23 mouse cellular contexts compared by ENCODE assay signal in genomic region chr4:118101497-118101896, GRCm38 (mm10). TPM values are rescaled to one million over a fixed set of nuclear protein-coding genes. Genes with fewer than 3 reads are reported as not detected.
A peak's percentile ranks its signal among the peaks of the same experiment; 100 is the strongest.
DNase-seq lines count a peak whose midpoint lies in the region; TF ChIP-seq lines count a peak whose summit lies in the region.
"Had no signal": no experiment of that assay in that cellular context is flagged by ENCODE, and none has a peak within 500 bp of the region (broad histone marks: within the 10 kb centered on the region; RNA-seq: fewer than 3 reads in every experiment).

No protein-coding gene starts in this region.

- TF ChIP-seq EP300 in MEL (IDR thresholded peaks at IDR 0.05; ENCODE audit: low read depth in 1 of 2, low read length in 2 of 2): peak in 1 of 2 experiments; percentile 72; a peak in 2 of 4 replicates

- 0 out of 4 replicates have a peak overlapping the region, but pooled peaks of 1 of the 2 experiments have one; percentile 9 for H3K4me3 ChIP-seq in MEL (ENCODE audit: control insufficient read depth in 1 of 2, insufficient read depth in 1 of 2, low read depth in 2 of 2, low read length in 2 of 2)
- H3K4me3 ChIP-seq: embryonic facial prominence, embryonic 10.5 days; embryonic facial prominence, embryonic 12.5 days; forebrain, embryonic 13.5 days; forebrain, embryonic 15.5 days had no signal

- peak; percentile 26 for DNase-seq in retina, adult 2 months (ENCODE audit: low read depth, low spot score)
- DNase-seq in retina, embryonic 14.5 days (ENCODE audit: low spot score): no peak
- DNase-seq in MEL (ENCODE audit: low read depth, low spot score): peak; percentile 48
- peak; percentile 40 for DNase-seq in retina, postnatal 7 days (ENCODE audit: low read depth, low spot score)
- no peak for DNase-seq in MN1 (ENCODE audit: low spot score)
- no peak for DNase-seq in layer of hippocampus, adult 11-12 months (ENCODE audit: low spot score)
- DNase-seq: adrenal gland, adult 8-10 months; adrenal gland, postnatal 14 days; adrenal gland, postnatal 36 days; B cell, adult 2 months; cerebellum, adult 11-12 months; cerebellum, adult 2 months; cerebellum, adult 9-10 months; cerebellum, postnatal 10 days; cerebellum, postnatal 25 days; forebrain, postnatal 0 days had no signal

- no peaks in the 10 kb centered on the region for H3K79me2 ChIP-seq in MEL (ENCODE audit: control insufficient read depth, insufficient read depth, low read length, poor library complexity)

- peak overlapping the region; percentile 76; the same call in 1 of the 2 replicates for H3K27ac ChIP-seq in MEL (ENCODE audit: control insufficient read depth, low read depth, low read length)
- H3K27ac ChIP-seq: embryonic facial prominence, embryonic 10.5 days; embryonic facial prominence, embryonic 12.5 days; forebrain, embryonic 13.5 days; forebrain, embryonic 15.5 days had no signal

- H3K4me1 ChIP-seq in MEL (ENCODE audit: control insufficient read depth in 1 of 2, insufficient read depth in 2 of 2, low read length in 2 of 2): peaks cover 19 to 25% of the 10 kb centered on the region in 2 experiments
- H3K4me1 ChIP-seq: embryonic facial prominence, embryonic 12.5 days; forebrain, embryonic 13.5 days; forebrain, embryonic 15.5 days had no signal

- TF ChIP-seq CTCF in MEL (IDR thresholded peaks at IDR 0.05 in 2 of 3, conservative IDR thresholded peaks at IDR 0.05 in 1 of 3; ENCODE audit: control insufficient read depth in 1 of 3, insufficient read depth in 1 of 3, low read depth in 2 of 3, low read length in 3 of 3, poor library complexity in 1 of 3, severe bottlenecking in 1 of 3): no peak

- no peaks in the 10 kb centered on the region for H3K27me3 ChIP-seq in MEL (ENCODE audit: control insufficient read depth in 1 of 2, insufficient read depth in 2 of 2, low read length in 2 of 2)
- H3K27me3 ChIP-seq: CH12.LX; embryonic facial prominence, embryonic 12.5 days; forebrain, embryonic 13.5 days; forebrain, embryonic 15.5 days; Patski had no signal

- H3K9me3 ChIP-seq in MEL (replicated peaks; ENCODE audit: insufficient read depth, low read length): no peaks in the 10 kb centered on the region
- H3K9me3 ChIP-seq: embryonic facial prominence, embryonic 10.5 days; embryonic facial prominence, embryonic 12.5 days; forebrain, embryonic 13.5 days; forebrain, embryonic 15.5 days; G1E had no signal

- peaks cover 0 to 24% of the 10 kb centered on the region in 2 experiments; a peak in 3 of 4 replicates for H3K36me3 ChIP-seq in MEL (ENCODE audit: control insufficient read depth in 1 of 2, insufficient read depth in 2 of 2, low read length in 2 of 2)
- H3K36me3 ChIP-seq: embryonic facial prominence, embryonic 12.5 days; forebrain, embryonic 15.5 days had no signal

- TF ChIP-seq POLR2A in MEL (IDR thresholded peaks at IDR 0.05; ENCODE audit: control insufficient read depth in 1 of 2, insufficient read depth in 1 of 2, low read depth in 1 of 2, low read length in 2 of 2, poor library complexity in 1 of 2): no peak

- TF ChIP-seq RAD21 in MEL (IDR thresholded peaks at IDR 0.05; ENCODE audit: low read depth, low read length): no peak

- H3K9ac ChIP-seq in MEL (ENCODE audit: control insufficient read depth, low read depth, low read length, poor library complexity, severe bottlenecking): peak overlapping the region; percentile 47
- H3K9ac ChIP-seq: embryonic facial prominence, embryonic 12.5 days; forebrain, embryonic 13.5 days; forebrain, embryonic 15.5 days; forebrain, postnatal 0 days had no signal

TF ChIP-seq in MEL, 35 proteins besides CTCF, POLR2A, EP300 and RAD21:
- TF ChIP-seq NELFE (IDR thresholded peaks at IDR 0.05; ENCODE audit: low read depth, low read length): no peak
- peak; percentile 90 for TF ChIP-seq ETS1 (IDR thresholded peaks at IDR 0.05; ENCODE audit: low read depth, low read length)
- peak; percentile 50; the same call in 1 of the 2 replicates for TF ChIP-seq MAX (IDR thresholded peaks at IDR 0.05; ENCODE audit: low read length)
- peak; percentile 66 for TF ChIP-seq TCF12 (IDR thresholded peaks at IDR 0.05; ENCODE audit: low read depth, low read length)
- TF ChIP-seq GATA1 (IDR thresholded peaks at IDR 0.05; ENCODE audit: low read depth, low read length): peak; percentile 71
- peak; percentile 65 for TF ChIP-seq USF1 (IDR thresholded peaks at IDR 0.05; ENCODE audit: low read depth, low read length)
- no peak for TF ChIP-seq E2F4 (IDR thresholded peaks at IDR 0.05; ENCODE audit: borderline replicate concordance, low read depth, low read length)
- 0 out of 2 replicates have a peak, but pooled peaks have one; percentile 24 for TF ChIP-seq HCFC1 (IDR thresholded peaks at IDR 0.05; ENCODE audit: low read depth, low read length)
- TF ChIP-seq SIN3A (IDR thresholded peaks at IDR 0.05; ENCODE audit: low read length): peak; percentile 65
- TF ChIP-seq GABPA (IDR thresholded peaks at IDR 0.05; ENCODE audit: low read depth, low read length): no peak
- peak; percentile 80; the same call in 1 of the 2 replicates for TF ChIP-seq MYC (IDR thresholded peaks at IDR 0.05; ENCODE audit: low read depth, low read length)
- TF ChIP-seq MXI1 (IDR thresholded peaks at IDR 0.05; ENCODE audit: low read depth, low read length): peak; percentile 79

RNA-seq across cellular contexts. Expression of gene St3gal3, which starts 33.2 kb away (rescaled TPM):
- total RNA-seq in MEL (2012; rRNA removed): 13.2 and 16.4 TPM in 2 replicates
- 10 to 100 TPM in 1 of 2 experiments, not detected in 1; 23.3 TPM for polyA plus RNA-seq in MEL (2012; ENCODE audit: insufficient read depth in 1 of 2, insufficient read length in 2 of 2, low read depth in 1 of 2, low replicate concordance in 2 of 2, missing spikeins in 1 of 2)

Comparison
In these comparisons a context has a peak if more than half of its experiments do, and no peak if none do; other contexts are left out.
1. DNase-seq: peak in retina, adult 2 months (single experiment), MEL (single experiment) and retina, postnatal 7 days (single experiment); none in retina, embryonic 14.5 days (single experiment), MN1 (single experiment) and layer of hippocampus, adult 11-12 months (single experiment).